Mouse (Mus musculus) left cerebral cortex, adult 9 months (tissue): ENCODE data around the gene Hgd.
A peak's percentile ranks its signal among the peaks of the same experiment; 100 is the strongest.

Source experiments
- DNase-seq, 2 experiments: peaks; one replicate each; pipeline ENCODE4 v3.0.0; 2022; ENCODE audit warnings: low spot score in 2 of 2

Hgd gene

GRCm38 (mm10) chr16:37665394-37665935 is 85.5 kb downstream of the Hgd start:
- no peak for DNase-seq

- no peak for DNase-seq
These were observed 90.8 kb downstream of the Hgd start for GRCm38 (mm10) chr16:37670666-37671283.

- no peak for DNase-seq
These were observed 95.4 kb downstream of the Hgd start for GRCm38 (mm10) chr16:37675326-37675725.

- peak in 1 of 2 experiments; percentile 73 for DNase-seq
These were observed 96.2 kb downstream of the Hgd start for GRCm38 (mm10) chr16:37676024-37676676.

GRCm38 (mm10) chr16:37676677-37677072 is 96.7 kb downstream of the Hgd start:
- no peak for DNase-seq

GRCm38 (mm10) chr16:37677586-37677985 is 97.6 kb downstream of the Hgd start:
- DNase-seq, result no peak

GRCm38 (mm10) chr16:37680216-37680615 is 100.3 kb downstream of the Hgd start:
- no peak for DNase-seq

GRCm38 (mm10) chr16:37680831-37681230 is 100.9 kb downstream of the Hgd start:
- DNase-seq, result no peak
